Mouse (Mus musculus) forebrain, embryonic 12.5 days (tissue): ENCODE measurements at regions not wholly inside any gene's neighbourhood (a gene's known extent, or its start where the extent isn't known, plus 50 kb on each side); places are given as distances from the start of the nearest gene placed in this dataset.

Experiments
- ATAC-seq: fragments of 200-750 bp; cut with Nextera tagmentation; 2 replicates; pipeline ENCODE4 v1.8.0; 2017; ENCODE audit warnings: moderate TSS enrichment; ENCODE audit not compliant: low FRiP score
- H3K27ac ChIP-seq: fragments of 300-500 bp; sonication (generic); 2 replicates; pipeline ENCODE4 v1.5.1; 2016; ENCODE audit warnings: mild to moderate bottlenecking
- H3K27me3 ChIP-seq: fragments of 300-500 bp; sonication (generic); 2 replicates; pipeline ENCODE4 v1.6.1; 2016; ENCODE audit warnings: mild to moderate bottlenecking
- H3K36me3 ChIP-seq: fragments of 300-500 bp; sonication (generic); replicated peaks from 2 replicates; pipeline ENCODE4 v1.6.1; 2016; ENCODE audit warnings: mild to moderate bottlenecking
- H3K4me1 ChIP-seq: fragments of 300-500 bp; sonication (generic); 2 replicates; pipeline ENCODE4 v1.6.1; 2016
- H3K4me2 ChIP-seq: fragments of 300-500 bp; sonication (generic); 2 replicates; pipeline ENCODE4 v1.6.1; 2016; ENCODE audit warnings: mild to moderate bottlenecking, moderate library complexity
- H3K4me3 ChIP-seq: fragments of 300-500 bp; sonication (generic); replicated peaks from 2 replicates; pipeline ENCODE4 v1.5.1; 2016; ENCODE audit warnings: mild to moderate bottlenecking
- H3K9ac ChIP-seq: fragments of 300-500 bp; sonication (generic); 2 replicates; pipeline ENCODE4 v1.6.1; 2016; ENCODE audit warnings: mild to moderate bottlenecking
- H3K9me3 ChIP-seq: fragments of 300-500 bp; sonication (generic); 2 replicates; pipeline ENCODE4 v1.6.1; 2016
- WGBS: fragments of 180-500 bp; shearing (Covaris S2); methylation state at CpG from one replicate; pipeline ENCODE4 v1.1.7; 2016; 5-methylcytosine and 5-hydroxymethylcytosine counted together

- no peak for ATAC-seq
Observed at GRCm38 (mm10) chr7:75360874-75361273, 51.8 kb upstream of the Sv2b start.

GRCm38 (mm10) chr7:75362541-75362940, 53.5 kb upstream of the Sv2b start:
- Histone ChIP-seq H3K9me3 (no peaks in the 10 kb centered on the region), H3K36me3 (no peaks in the 10 kb centered on the region), H3K4me1 (peaks cover 9% of the 10 kb centered on the region), H3K9ac (no peak overlapping the region), H3K27me3 (no peaks in the 10 kb centered on the region), H3K27ac (no peak overlapping the region), H3K4me3 (no peak overlapping the region), H3K4me2 (no peak overlapping the region)
- ATAC-seq: no peak
- WGBS: 88% methylated on average over 6 of the region's 6 CpGs

More at GRCm38 (mm10) chr7:75360874-75361273, 51.8 kb upstream of the Sv2b start:
- no peak overlapping the region for H3K27ac ChIP-seq
- 15% methylated on average over 6 of the region's 6 CpGs for WGBS
- H3K27me3 ChIP-seq: no peaks in the 10 kb centered on the region
- no peak overlapping the region for H3K4me3 ChIP-seq
- H3K9ac ChIP-seq: no peak overlapping the region
- peaks cover 9% of the 10 kb centered on the region for H3K4me1 ChIP-seq
- no peaks in the 10 kb centered on the region for H3K9me3 ChIP-seq
- H3K36me3 ChIP-seq: no peaks in the 10 kb centered on the region
- H3K4me2 ChIP-seq: no peak overlapping the region

- WGBS: 42% methylated on average over 3 of the region's 3 CpGs
- peaks cover 6% of the 10 kb centered on the region for H3K4me1 ChIP-seq
- no peaks in the 10 kb centered on the region for H3K27me3 ChIP-seq
- no peak overlapping the region for H3K4me2 ChIP-seq
- H3K27ac ChIP-seq: no peak overlapping the region
- H3K9me3 ChIP-seq: no peaks in the 10 kb centered on the region
- ATAC-seq: no peak
- H3K36me3 ChIP-seq: no peaks in the 10 kb centered on the region
- no peak overlapping the region for H3K9ac ChIP-seq
- H3K4me3 ChIP-seq: no peak overlapping the region
Observed at GRCm38 (mm10) chr7:75365480-75365879, 56.4 kb upstream of the Sv2b start.

DNA sequence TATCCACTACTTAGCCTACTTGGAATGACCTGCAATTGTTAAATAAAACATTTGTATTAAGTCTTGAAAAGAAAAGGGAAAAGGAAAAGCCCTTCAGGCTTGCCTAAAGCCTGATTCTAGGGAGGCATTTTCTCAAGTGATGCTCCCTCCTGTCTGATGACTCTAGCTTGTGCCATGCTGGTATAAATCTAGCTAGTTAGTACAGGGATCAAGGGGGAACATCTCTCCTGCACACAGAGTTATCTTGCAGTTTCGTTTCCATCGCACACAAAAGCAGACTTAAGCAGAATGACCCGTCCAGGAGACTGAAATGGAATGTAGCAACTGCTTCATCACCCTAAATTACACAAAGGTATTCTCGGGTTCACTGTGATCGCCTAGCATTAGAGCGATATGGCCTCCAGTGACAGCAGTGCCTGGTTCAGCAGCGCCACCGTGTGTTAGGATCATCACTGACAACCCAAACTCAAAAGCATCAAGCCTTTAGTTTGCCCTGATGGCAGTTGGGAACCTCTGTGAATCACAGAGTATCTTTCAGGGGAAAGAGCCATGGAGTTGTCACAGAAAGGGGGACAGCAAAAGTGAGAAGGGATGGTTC, 57.3 kb upstream of the Sv2b start:
- H3K9ac ChIP-seq: no peak overlapping the region
- H3K9me3 ChIP-seq: no peaks in the 10 kb centered on the region
- no peaks in the 10 kb centered on the region for H3K36me3 ChIP-seq
- no peaks in the 10 kb centered on the region for H3K27me3 ChIP-seq
- H3K27ac ChIP-seq: no peak overlapping the region
- no peak overlapping the region for H3K4me2 ChIP-seq
- no peaks in the 10 kb centered on the region for H3K4me1 ChIP-seq
- no peak overlapping the region for H3K4me3 ChIP-seq
- 7% methylated on average over 8 of the region's 8 CpGs for WGBS
- 0 out of 2 replicates have a peak, but pooled peaks have one; percentile 60 for ATAC-seq

- 78% methylated on average over 9 of the region's 9 CpGs for WGBS
- Histone ChIP-seq H3K4me3 (no peak overlapping the region), H3K9ac (no peak overlapping the region), H3K4me1 (no peaks in the 10 kb centered on the region), H3K9me3 (no peaks in the 10 kb centered on the region), H3K27ac (no peak overlapping the region), H3K27me3 (no peaks in the 10 kb centered on the region), H3K4me2 (no peak overlapping the region), H3K36me3 (no peaks in the 10 kb centered on the region)
- ATAC-seq: no peak
Observed at GRCm38 (mm10) chr7:75368315-75368714, 59.3 kb upstream of the Sv2b start.

DNA sequence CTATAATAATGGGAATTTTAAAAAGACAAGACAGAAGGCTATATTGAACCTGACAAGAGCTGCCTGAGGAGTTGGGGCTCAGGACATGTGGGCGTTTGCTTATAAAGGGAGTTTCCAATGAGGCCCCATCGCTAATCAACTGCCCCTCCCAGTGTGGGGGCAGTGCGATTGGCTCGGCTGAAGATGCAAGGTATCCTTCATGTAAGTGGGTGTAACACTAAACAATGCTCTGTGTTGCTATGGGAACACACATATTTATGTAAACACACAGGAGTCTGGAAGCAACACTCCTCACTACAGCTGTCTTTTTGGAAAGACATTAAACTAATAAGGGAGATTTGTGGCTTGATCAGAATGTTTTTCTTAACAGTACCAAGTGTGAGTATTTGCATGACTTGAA, 60.3 kb upstream of the Sv2b start:
- no peak for ATAC-seq
- Histone ChIP-seq H3K36me3 (no peaks in the 10 kb centered on the region), H3K4me3 (no peak overlapping the region), H3K27ac (no peak overlapping the region), H3K9ac (no peak overlapping the region), H3K4me1 (no peaks in the 10 kb centered on the region), H3K27me3 (no peaks in the 10 kb centered on the region), H3K4me2 (no peak overlapping the region), H3K9me3 (no peaks in the 10 kb centered on the region)
- WGBS: 68% methylated on average over 4 of the region's 4 CpGs

DNA sequence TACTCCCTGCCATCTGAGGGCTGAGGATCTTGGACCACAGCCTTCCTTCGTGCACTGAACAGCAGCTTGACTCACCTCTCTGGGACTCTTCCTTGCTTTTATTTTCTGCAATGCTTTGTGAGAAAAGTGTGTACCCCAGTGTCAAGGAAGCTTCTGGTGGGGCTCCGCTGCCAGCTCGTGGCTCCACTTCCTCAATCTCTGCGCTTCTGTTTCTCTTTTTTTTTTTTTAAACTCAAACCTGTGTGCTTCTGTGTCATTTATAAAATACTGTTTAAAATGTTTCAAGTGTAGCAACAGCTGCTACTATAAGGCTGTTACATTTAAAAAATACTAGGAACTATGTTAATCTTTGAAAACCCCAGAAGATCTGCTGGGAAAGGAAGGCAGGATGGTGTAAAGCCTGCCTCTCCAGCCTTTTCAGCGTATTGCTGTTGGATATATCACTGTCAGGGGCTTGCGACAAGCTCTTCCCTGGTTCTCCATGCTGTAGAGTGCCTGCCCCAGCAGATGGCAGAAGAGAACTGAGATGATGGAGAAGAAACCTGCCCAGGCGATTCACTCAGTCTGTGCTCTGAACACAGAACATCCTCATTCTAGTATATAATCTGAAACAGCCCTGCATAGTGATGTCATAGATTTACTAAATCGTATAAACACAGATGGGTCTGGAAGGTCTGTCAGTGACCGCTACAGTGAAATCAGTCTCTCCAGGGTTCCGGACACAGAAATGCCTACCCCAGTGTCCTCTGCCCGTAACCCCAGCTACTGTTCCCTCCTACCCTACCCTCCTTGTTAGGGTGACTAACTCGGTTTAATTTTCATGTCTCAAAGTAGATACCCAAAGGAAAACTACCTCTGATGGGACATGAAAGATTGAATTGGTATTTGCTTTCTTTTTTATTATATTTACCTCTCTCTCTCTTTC, 61.8 kb upstream of the Sv2b start:
- no peak overlapping the region for H3K27ac ChIP-seq
- H3K9me3 ChIP-seq: no peaks in the 10 kb centered on the region
- no peak overlapping the region for H3K9ac ChIP-seq
- peak; percentile 70 for ATAC-seq
- no peaks in the 10 kb centered on the region for H3K36me3 ChIP-seq
- H3K27me3 ChIP-seq: no peaks in the 10 kb centered on the region
- H3K4me1 ChIP-seq: no peaks in the 10 kb centered on the region
- no peak overlapping the region for H3K4me3 ChIP-seq
- H3K4me2 ChIP-seq: no peak overlapping the region
- WGBS: 58% methylated on average over 12 of the region's 12 CpGs

- H3K4me1 ChIP-seq: no peaks in the 10 kb centered on the region
- H3K27me3 ChIP-seq: no peaks in the 10 kb centered on the region
- no peaks in the 10 kb centered on the region for H3K9me3 ChIP-seq
- H3K27ac ChIP-seq: no peak overlapping the region
- H3K4me3 ChIP-seq: no peak overlapping the region
- H3K4me2 ChIP-seq: no peak overlapping the region
- no peak for ATAC-seq
- no peak overlapping the region for H3K9ac ChIP-seq
- no peaks in the 10 kb centered on the region for H3K36me3 ChIP-seq
Observed at GRCm38 (mm10) chr7:75371520-75371876, 62.4 kb upstream of the Sv2b start.

- WGBS: 68% methylated on average over 6 of the region's 6 CpGs
- Histone ChIP-seq H3K4me1 (no peaks in the 10 kb centered on the region), H3K9me3 (no peaks in the 10 kb centered on the region), H3K36me3 (no peaks in the 10 kb centered on the region), H3K4me3 (no peak overlapping the region), H3K27ac (no peak overlapping the region), H3K9ac (no peak overlapping the region), H3K4me2 (no peak overlapping the region), H3K27me3 (no peaks in the 10 kb centered on the region)
- no peak for ATAC-seq
Observed at GRCm38 (mm10) chr7:75371991-75372390, 62.9 kb upstream of the Sv2b start.

- no peak for ATAC-seq
- no peaks in the 10 kb centered on the region for H3K36me3 ChIP-seq
- WGBS: 79% methylated on average over 10 of the region's 10 CpGs
- H3K27ac ChIP-seq: no peak overlapping the region
- H3K4me3 ChIP-seq: no peak overlapping the region
- no peaks in the 10 kb centered on the region for H3K9me3 ChIP-seq
- no peaks in the 10 kb centered on the region for H3K27me3 ChIP-seq
- no peaks in the 10 kb centered on the region for H3K4me1 ChIP-seq
- no peak overlapping the region for H3K9ac ChIP-seq
- no peak overlapping the region for H3K4me2 ChIP-seq
Observed at GRCm38 (mm10) chr7:75372892-75373444, 63.9 kb upstream of the Sv2b start.

GRCm38 (mm10) chr7:75374506-75374905, 65.4 kb upstream of the Sv2b start:
- H3K4me3 ChIP-seq: no peak overlapping the region
- no peak for ATAC-seq
- H3K9me3 ChIP-seq: no peaks in the 10 kb centered on the region
- WGBS: 89% methylated on average over 6 of the region's 6 CpGs
- H3K36me3 ChIP-seq: no peaks in the 10 kb centered on the region
- no peak overlapping the region for H3K9ac ChIP-seq
- H3K4me2 ChIP-seq: no peak overlapping the region
- no peaks in the 10 kb centered on the region for H3K4me1 ChIP-seq
- no peaks in the 10 kb centered on the region for H3K27me3 ChIP-seq
- H3K27ac ChIP-seq: no peak overlapping the region

DNA sequence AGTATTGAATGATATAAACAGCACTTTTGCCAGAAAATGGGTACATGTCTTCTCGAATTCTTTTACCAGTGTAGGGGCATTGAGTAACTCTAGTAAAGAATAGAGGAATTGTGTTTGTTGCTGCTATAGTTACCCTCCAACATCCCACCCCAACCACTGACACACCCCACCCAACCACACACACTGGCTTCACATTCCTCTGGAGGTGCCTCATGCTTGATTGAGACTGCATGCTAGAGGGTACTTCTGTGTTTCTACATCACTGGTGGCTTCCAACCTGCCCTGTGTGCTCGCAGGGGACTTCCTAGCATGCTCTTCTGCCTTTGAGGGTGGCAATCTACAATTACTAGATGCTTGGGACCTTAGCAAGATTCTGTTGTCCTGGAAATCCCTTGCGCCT, 70.5 kb upstream of the Sv2b start:
- peaks cover 4% of the 10 kb centered on the region; the same call in 1 of the 2 replicates for H3K4me1 ChIP-seq
- no peak overlapping the region for H3K4me3 ChIP-seq
- H3K9me3 ChIP-seq: no peaks in the 10 kb centered on the region
- no peak overlapping the region for H3K27ac ChIP-seq
- no peak for ATAC-seq
- 76% methylated on average over 3 of the region's 3 CpGs for WGBS
- H3K4me2 ChIP-seq: no peak overlapping the region
- no peak overlapping the region for H3K9ac ChIP-seq
- H3K27me3 ChIP-seq: no peaks in the 10 kb centered on the region
- H3K36me3 ChIP-seq: no peaks in the 10 kb centered on the region
